In genomic region chr17:54155801-54156200, GRCm38 (mm10) we compare ENCODE assay signal across 24 mouse cellular contexts.
DNase-seq lines count a peak whose midpoint lies in the region; ATAC-seq and TF ChIP-seq lines count a peak whose summit lies in the region.
"Had no signal": no experiment of that assay in that cellular context is flagged by ENCODE, and none has a peak within 500 bp of the region (broad histone marks: within the 10 kb centered on the region; RNA-seq: fewer than 3 reads in every experiment).

No protein-coding gene starts in this region.

- H3K4me3 ChIP-seq in embryonic fibroblast, embryonic 13.5 days (ENCODE audit: insufficient read depth, low read length): no peak overlapping the region
- no peak overlapping the region for H3K4me3 ChIP-seq in liver, embryonic 12.5 days
- H3K4me3 ChIP-seq: embryonic facial prominence, embryonic 13.5 days; embryonic facial prominence, embryonic 15.5 days; forebrain, embryonic 13.5 days; forebrain, embryonic 15.5 days had no signal

- no peak overlapping the region for H3K9ac ChIP-seq in liver, embryonic 12.5 days
- H3K9ac ChIP-seq: embryonic facial prominence, embryonic 13.5 days; embryonic facial prominence, embryonic 15.5 days; forebrain, embryonic 13.5 days; forebrain, embryonic 15.5 days; forebrain, postnatal 0 days had no signal

- peak overlapping the region; percentile 39 for H3K27ac ChIP-seq in embryonic fibroblast, embryonic 13.5 days (ENCODE audit: insufficient read depth, low read length)
- no peak overlapping the region for H3K27ac ChIP-seq in liver, embryonic 12.5 days
- H3K27ac ChIP-seq: embryonic facial prominence, embryonic 13.5 days; embryonic facial prominence, embryonic 15.5 days; forebrain, embryonic 13.5 days; forebrain, embryonic 15.5 days had no signal

- TF ChIP-seq CTCF in embryonic fibroblast, embryonic 13.5 days (IDR thresholded peaks at IDR 0.05; ENCODE audit: borderline replicate concordance, insufficient read depth, low read length): no peak

- 62% methylated on average over 1 of the region's 1 CpGs for WGBS in liver, embryonic 12.5 days (ENCODE audit: insufficient replicate concordance)

- H3K4me1 ChIP-seq in embryonic fibroblast, embryonic 13.5 days (ENCODE audit: control insufficient read depth, insufficient read depth, low read length): peaks cover 6% of the 10 kb centered on the region
- no peaks in the 10 kb centered on the region for H3K4me1 ChIP-seq in liver, embryonic 12.5 days
- H3K4me1 ChIP-seq: embryonic facial prominence, embryonic 13.5 days; embryonic facial prominence, embryonic 15.5 days; forebrain, embryonic 13.5 days; forebrain, embryonic 15.5 days had no signal

- TF ChIP-seq POLR2A in embryonic fibroblast, embryonic 13.5 days (IDR thresholded peaks at IDR 0.05; ENCODE audit: low read depth, low read length): no peak

- no peaks in the 10 kb centered on the region for H3K9me3 ChIP-seq in liver, embryonic 12.5 days (replicated peaks)
- H3K9me3 ChIP-seq: embryonic facial prominence, embryonic 13.5 days; embryonic facial prominence, embryonic 15.5 days; forebrain, embryonic 13.5 days; forebrain, embryonic 15.5 days had no signal

- H3K27me3 ChIP-seq in liver, embryonic 12.5 days (replicated peaks): no peaks in the 10 kb centered on the region
- H3K27me3 ChIP-seq: CH12.LX; embryonic facial prominence, embryonic 13.5 days; embryonic facial prominence, embryonic 15.5 days; forebrain, embryonic 13.5 days; forebrain, embryonic 15.5 days had no signal

- no peaks in the 10 kb centered on the region for H3K36me3 ChIP-seq in liver, embryonic 12.5 days
- H3K36me3 ChIP-seq: embryonic facial prominence, embryonic 13.5 days; embryonic facial prominence, embryonic 15.5 days; forebrain, embryonic 15.5 days; G1E had no signal

- no peak overlapping the region for H3K4me2 ChIP-seq in liver, embryonic 12.5 days
- H3K4me2 ChIP-seq: embryonic facial prominence, embryonic 13.5 days; embryonic facial prominence, embryonic 15.5 days; forebrain, embryonic 13.5 days; forebrain, embryonic 15.5 days had no signal

- DNase-seq in 3T3-L1 (ENCODE audit: low read depth, low spot score) (peak; percentile 69), MN1 (ENCODE audit: low spot score) (peak; percentile 64)
- no peak for DNase-seq in urinary bladder, adult 2 months (ENCODE audit: low spot score)
- DNase-seq in layer of hippocampus, adult 9-10 months (ENCODE audit: low spot score): no peak
- DNase-seq: adrenal gland, adult 8-10 months; adrenal gland, postnatal 14 days; cerebellum, adult 11 months; cerebellum, adult 18-20 months; cerebellum, adult 8-10 months; cerebellum, adult 9-11 months; cerebellum, postnatal 14 days; cerebellum, postnatal 36 days; embryo, embryonic 11 days; forebrain, postnatal 0 days had no signal

- no peak for ATAC-seq in liver, embryonic 12.5 days
- ATAC-seq: activated CD4-positive, CD25-positive, alpha-beta regulatory T cell, adult 4 months; CD4-positive, CD25-positive, alpha-beta regulatory T cell, adult 4 months; forebrain, embryonic 13.5 days; forebrain, embryonic 15.5 days; forebrain, postnatal 0 days had no signal

Comparison
In these comparisons a context has a peak if more than half of its experiments do, and no peak if none do; other contexts are left out.
1. DNase-seq: peak in 3T3-L1 (single experiment) and MN1 (single experiment); none in urinary bladder, adult 2 months (single experiment) and layer of hippocampus, adult 9-10 months (single experiment).